Comparison of ENCODE assay signal across 26 mouse cellular contexts in genomic region chr6:91668276-91668675, GRCm38 (mm10). TPM values are rescaled to one million over a fixed set of nuclear protein-coding genes. Genes with fewer than 3 reads are reported as not detected.
DNase-seq lines count a peak whose midpoint lies in the region; ATAC-seq and TF ChIP-seq lines count a peak whose summit lies in the region.
"Had no signal": no experiment of that assay in that cellular context is flagged by ENCODE, and none has a peak within 500 bp of the region (broad histone marks: within the 10 kb centered on the region; RNA-seq: fewer than 3 reads in every experiment).

No protein-coding gene starts in this region.

- H3K36me3 ChIP-seq in kidney, postnatal 0 days (ENCODE audit: insufficient read depth, low read length), result no peaks in the 10 kb centered on the region
- no peaks in the 10 kb centered on the region for H3K36me3 ChIP-seq in ES-Bruce4 (ENCODE audit: control insufficient read depth, insufficient read depth, low read length, poor library complexity, severe bottlenecking)
- H3K36me3 ChIP-seq: embryonic facial prominence, embryonic 10.5 days; embryonic facial prominence, embryonic 15.5 days; liver, embryonic 12.5 days; neural tube, embryonic 15.5 days had no signal

- H3K9ac ChIP-seq in kidney, postnatal 0 days (ENCODE audit: low read depth, low read length), result no peak overlapping the region
- H3K9ac ChIP-seq in ES-Bruce4 (ENCODE audit: low read depth, poor library complexity, severe bottlenecking), result no peak overlapping the region
- H3K9ac ChIP-seq: embryonic facial prominence, embryonic 15.5 days; forebrain, embryonic 13.5 days; liver, embryonic 12.5 days; liver, postnatal 0 days; neural tube, embryonic 15.5 days had no signal

- no peaks in the 10 kb centered on the region for H3K9me3 ChIP-seq in kidney, postnatal 0 days (replicated peaks; ENCODE audit: low read length)
- H3K9me3 ChIP-seq in ES-Bruce4 (replicated peaks; ENCODE audit: control insufficient read depth, insufficient read depth, low read length, poor library complexity, severe bottlenecking), result no peaks in the 10 kb centered on the region
- H3K9me3 ChIP-seq: embryonic facial prominence, embryonic 10.5 days; embryonic facial prominence, embryonic 15.5 days; forebrain, embryonic 13.5 days; liver, embryonic 12.5 days; neural tube, embryonic 15.5 days had no signal

- no peak for TF ChIP-seq CTCF in kidney, postnatal 0 days (IDR thresholded peaks at IDR 0.05; ENCODE audit: low read depth)
- TF ChIP-seq CTCF in ES-Bruce4 (IDR thresholded peaks at IDR 0.05; ENCODE audit: low read depth, low read length), result no peak

- H3K27me3 ChIP-seq in kidney, postnatal 0 days (ENCODE audit: insufficient read depth, low read length), result no peaks in the 10 kb centered on the region
- no peaks in the 10 kb centered on the region for H3K27me3 ChIP-seq in ES-Bruce4 (ENCODE audit: control insufficient read depth, insufficient read depth, low read length, poor library complexity, severe bottlenecking)
- H3K27me3 ChIP-seq: embryonic facial prominence, embryonic 15.5 days; forebrain, embryonic 13.5 days; neural tube, embryonic 15.5 days had no signal

- H3K4me3 ChIP-seq in kidney, postnatal 0 days (replicated peaks; ENCODE audit: low read depth, low read length), result no peak overlapping the region
- no peak overlapping the region for H3K4me3 ChIP-seq in ES-Bruce4 (ENCODE audit: low read depth, low read length)
- H3K4me3 ChIP-seq: embryonic facial prominence, embryonic 10.5 days; embryonic facial prominence, embryonic 15.5 days; forebrain, embryonic 13.5 days; liver, embryonic 12.5 days; neural tube, embryonic 15.5 days had no signal

- peak; percentile 75 for DNase-seq in adrenal gland, adult 2 months
- no peak for DNase-seq in adrenal gland, postnatal 4 days (ENCODE audit: low spot score in 2 of 2)
- DNase-seq in kidney, postnatal 0 days (ENCODE audit: low spot score), result peak; percentile 46
- no peak for DNase-seq in kidney, postnatal 4 days
- DNase-seq in R1 (ENCODE audit: low read depth, low spot score), result peak; percentile 42
- no peak for DNase-seq in spleen, postnatal 36 days (ENCODE audit: low spot score in 2 of 2)
- DNase-seq in heart, postnatal 10 days, result no peak
- DNase-seq: cerebellum, adult 18-20 months; cerebellum, postnatal 14 days; gastrocnemius, postnatal 10 days; kidney, adult 2 months; left cerebral cortex, postnatal 4 days; liver, postnatal 0 days; lung, postnatal 4 days; midbrain, embryonic 14.5 days; right cerebral cortex, postnatal 4 days; thymus, adult 2 months; thymus, postnatal 36 days had no signal

- no peak overlapping the region for H3K27ac ChIP-seq in kidney, postnatal 0 days
- peak overlapping the region; percentile 5; the same call in 1 of the 2 replicates for H3K27ac ChIP-seq in ES-Bruce4 (ENCODE audit: insufficient read depth, low read length)
- H3K27ac ChIP-seq: embryonic facial prominence, embryonic 10.5 days; embryonic facial prominence, embryonic 15.5 days; forebrain, embryonic 13.5 days; liver, embryonic 12.5 days; neural tube, embryonic 15.5 days had no signal

- no peaks in the 10 kb centered on the region for H3K4me1 ChIP-seq in kidney, postnatal 0 days (replicated peaks; ENCODE audit: insufficient read depth, low read length)
- peaks cover 8% of the 10 kb centered on the region for H3K4me1 ChIP-seq in ES-Bruce4 (ENCODE audit: control insufficient read depth, insufficient read depth, low read length)
- H3K4me1 ChIP-seq: embryonic facial prominence, embryonic 15.5 days; liver, embryonic 12.5 days; neural tube, embryonic 15.5 days had no signal

- no peak overlapping the region for H3K4me2 ChIP-seq in kidney, postnatal 0 days (ENCODE audit: low read length)
- H3K4me2 ChIP-seq: embryonic facial prominence, embryonic 15.5 days; forebrain, embryonic 13.5 days; liver, embryonic 12.5 days; neural tube, embryonic 15.5 days had no signal

- no peak for TF ChIP-seq EP300 in ES-Bruce4 (IDR thresholded peaks at IDR 0.05; ENCODE audit: insufficient read depth, low read depth, low read length)

- intact Hi-C loops in heart, postnatal 10 days (cut with DNase I), result no loop called here

- ATAC-seq in kidney, postnatal 0 days (replicated peaks; ENCODE audit: low FRiP score, low read depth), result no peak; the same call in 1 of the 2 replicates
- ATAC-seq: CD4-positive, CD25-positive, alpha-beta regulatory T cell, adult 4 months; forebrain, embryonic 13.5 days; hindbrain, embryonic 16.5 days; liver, embryonic 12.5 days; liver, postnatal 0 days had no signal

- no peak for TF ChIP-seq POLR2A in ES-Bruce4 (IDR thresholded peaks at IDR 0.05; ENCODE audit: insufficient read depth, low read length)

- 21% methylated on average over 5 of the region's 5 CpGs for WGBS in kidney, postnatal 0 days

RNA-seq across cellular contexts. Expression of gene Slc6a6, which starts 15.6 kb away (rescaled TPM):
- total RNA-seq in adrenal gland, adult 2 months (2021), result 100 to 1,000 TPM; 466 to 626 TPM
- polyA plus RNA-seq in adrenal gland, adult 2 months (2012; rRNA removed), result 570 and 815 TPM in 2 replicates
- total RNA-seq in adrenal gland, postnatal 4 days (2021), result 100 to 1,000 TPM; 314 to 322 TPM
- 106 and 121 TPM in 2 replicates for polyA plus RNA-seq in kidney, postnatal 0 days (2015; fragmentation: Nextera tagmentation; extraction: Ambion mirVana)
- polyA plus RNA-seq in ES-Bruce4 (2011; ENCODE audit: insufficient read depth, insufficient read length, low read depth, missing spikeins), result 109 and 114 TPM in 2 replicates
- 100 to 1,000 TPM; 160 to 173 TPM for total RNA-seq in heart, postnatal 10 days (2021)

Comparison
In these comparisons a context has a peak if more than half of its experiments do, and no peak if none do; other contexts are left out.
1. DNase-seq: peak in adrenal gland, adult 2 months (single experiment), kidney, postnatal 0 days (single experiment) and R1 (single experiment); none in adrenal gland, postnatal 4 days (0 of 2), kidney, postnatal 4 days (0 of 2), spleen, postnatal 36 days (0 of 2) and heart, postnatal 10 days (0 of 2).